Comparison of ENCODE assay signal across 24 mouse cellular contexts in the genomic region with DNA sequence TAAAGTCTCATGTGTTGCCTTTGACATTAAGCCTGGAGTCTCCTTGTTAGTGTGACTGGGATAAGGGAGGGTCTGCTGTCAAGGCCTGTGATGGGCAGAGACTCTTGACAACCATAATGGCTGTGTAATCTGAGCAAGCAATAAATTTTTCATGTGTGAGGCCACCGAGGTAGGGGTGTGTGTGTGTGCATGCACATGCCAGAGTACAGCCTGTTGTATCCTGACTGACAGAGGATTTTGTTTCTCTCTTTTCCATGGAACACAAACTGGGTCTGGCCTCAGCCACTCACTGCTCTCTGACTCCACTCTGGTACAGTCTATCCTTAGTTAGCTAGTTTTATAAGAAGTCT. TPM values are rescaled to one million over a fixed set of nuclear protein-coding genes. Genes with fewer than 3 reads are reported as not detected.
DNase-seq lines count a peak whose midpoint lies in the region; ATAC-seq and TF ChIP-seq lines count a peak whose summit lies in the region.
"Had no signal": no experiment of that assay in that cellular context is flagged by ENCODE, and none has a peak within 500 bp of the region (broad histone marks: within the 10 kb centered on the region; RNA-seq: fewer than 3 reads in every experiment).

No protein-coding gene starts in this region.

- no peak for TF ChIP-seq CTCF in kidney, postnatal 0 days (IDR thresholded peaks at IDR 0.05; ENCODE audit: low read depth)

- no peak overlapping the region for H3K4me2 ChIP-seq in embryonic facial prominence, embryonic 12.5 days (replicated peaks)
- H3K4me2 ChIP-seq in kidney, embryonic 14.5 days (replicated peaks; ENCODE audit: low read depth, low read length) = no peak overlapping the region
- no peak overlapping the region for H3K4me2 ChIP-seq in kidney, postnatal 0 days (ENCODE audit: low read length)
- no peak overlapping the region for H3K4me2 ChIP-seq in embryonic facial prominence, embryonic 14.5 days (ENCODE audit: low read depth, low read length)
- H3K4me2 ChIP-seq: forebrain, embryonic 12.5 days; forebrain, embryonic 15.5 days; hindbrain, embryonic 12.5 days; hindbrain, embryonic 15.5 days had no signal

- no peak for DNase-seq in embryonic facial prominence, embryonic 10.5 days (ENCODE audit: low spot score)
- no peak for DNase-seq in kidney, adult 11 months
- DNase-seq in kidney, postnatal 0 days (ENCODE audit: low spot score) = peak; percentile 48
- no peak for DNase-seq in kidney, postnatal 14 days
- DNase-seq in embryonic facial prominence, embryonic 14.5 days (ENCODE audit: low spot score) = no peak
- DNase-seq in left cerebral cortex, postnatal 4 days = no peak
- DNase-seq: adrenal gland, adult 8-10 months; adrenal gland, postnatal 25 days; cerebellum, adult 11-12 months; cerebellum, adult 8-10 months; cerebellum, postnatal 10 days; cerebellum, postnatal 36 days; embryo, embryonic 11 days; gastrocnemius, postnatal 25 days; heart, adult 2 months had no signal

- H3K4me1 ChIP-seq in embryonic facial prominence, embryonic 12.5 days = peaks cover 8% of the 10 kb centered on the region
- peaks cover 28% of the 10 kb centered on the region; the same call in 1 of the 2 replicates for H3K4me1 ChIP-seq in embryonic facial prominence, embryonic 10.5 days
- 0 out of 2 replicates have a peak, but pooled peaks cover 7% of the 10 kb centered on the region for H3K4me1 ChIP-seq in kidney, embryonic 14.5 days (ENCODE audit: control insufficient read depth, insufficient read depth, low read length)
- H3K4me1 ChIP-seq in kidney, postnatal 0 days (replicated peaks; ENCODE audit: insufficient read depth, low read length) = 0 out of 2 replicates have a peak, but pooled peaks cover 3% of the 10 kb centered on the region
- H3K4me1 ChIP-seq in embryonic facial prominence, embryonic 14.5 days (ENCODE audit: control insufficient read depth, insufficient read depth, low read length) = no peaks in the 10 kb centered on the region
- H3K4me1 ChIP-seq: forebrain, embryonic 15.5 days; hindbrain, embryonic 15.5 days had no signal

- H3K36me3 ChIP-seq in embryonic facial prominence, embryonic 12.5 days = peaks cover 8% of the 10 kb centered on the region; the same call in 1 of the 2 replicates
- peaks cover 28% of the 10 kb centered on the region for H3K36me3 ChIP-seq in embryonic facial prominence, embryonic 10.5 days (replicated peaks)
- H3K36me3 ChIP-seq in kidney, embryonic 14.5 days (ENCODE audit: control insufficient read depth, insufficient read depth, low read length) = peaks cover 4% of the 10 kb centered on the region
- no peaks in the 10 kb centered on the region for H3K36me3 ChIP-seq in kidney, postnatal 0 days (ENCODE audit: insufficient read depth, low read length)
- peaks cover 12% of the 10 kb centered on the region for H3K36me3 ChIP-seq in embryonic facial prominence, embryonic 14.5 days (ENCODE audit: control insufficient read depth, insufficient read depth, low read length)

- intact Hi-C loops in left cerebral cortex, postnatal 4 days (cut with DNase I) = no loop called here

- H3K9me3 ChIP-seq in embryonic facial prominence, embryonic 12.5 days = no peaks in the 10 kb centered on the region
- H3K9me3 ChIP-seq in embryonic facial prominence, embryonic 10.5 days = no peaks in the 10 kb centered on the region
- no peaks in the 10 kb centered on the region for H3K9me3 ChIP-seq in kidney, embryonic 14.5 days (ENCODE audit: control insufficient read depth, low read length)
- no peaks in the 10 kb centered on the region for H3K9me3 ChIP-seq in kidney, postnatal 0 days (replicated peaks; ENCODE audit: low read length)
- H3K9me3 ChIP-seq in embryonic facial prominence, embryonic 14.5 days (ENCODE audit: control insufficient read depth, low read length) = no peaks in the 10 kb centered on the region
- H3K9me3 ChIP-seq: forebrain, embryonic 12.5 days; forebrain, embryonic 15.5 days; heart, embryonic 10.5 days; hindbrain, embryonic 12.5 days; hindbrain, embryonic 15.5 days had no signal

- no peaks in the 10 kb centered on the region for H3K27me3 ChIP-seq in embryonic facial prominence, embryonic 12.5 days
- no peaks in the 10 kb centered on the region for H3K27me3 ChIP-seq in embryonic facial prominence, embryonic 10.5 days (replicated peaks; ENCODE audit: low read depth, poor library complexity, severe bottlenecking)
- no peaks in the 10 kb centered on the region for H3K27me3 ChIP-seq in kidney, embryonic 14.5 days (ENCODE audit: control insufficient read depth, insufficient read depth, low read length)
- no peaks in the 10 kb centered on the region for H3K27me3 ChIP-seq in kidney, postnatal 0 days (ENCODE audit: insufficient read depth, low read length)
- no peaks in the 10 kb centered on the region for H3K27me3 ChIP-seq in embryonic facial prominence, embryonic 14.5 days (replicated peaks; ENCODE audit: control insufficient read depth, insufficient read depth, low read length)
- H3K27me3 ChIP-seq: forebrain, embryonic 12.5 days; forebrain, embryonic 15.5 days; hindbrain, embryonic 12.5 days; hindbrain, embryonic 15.5 days had no signal

- no peak overlapping the region for H3K4me3 ChIP-seq in embryonic facial prominence, embryonic 12.5 days
- no peak overlapping the region for H3K4me3 ChIP-seq in embryonic facial prominence, embryonic 10.5 days
- H3K4me3 ChIP-seq in kidney, embryonic 14.5 days (ENCODE audit: low read length) = no peak overlapping the region
- no peak overlapping the region for H3K4me3 ChIP-seq in kidney, postnatal 0 days (replicated peaks; ENCODE audit: low read depth, low read length)
- no peak overlapping the region for H3K4me3 ChIP-seq in embryonic facial prominence, embryonic 14.5 days (ENCODE audit: low read depth, low read length)
- H3K4me3 ChIP-seq: erythroblast, embryonic 14.5 days; forebrain, embryonic 12.5 days; forebrain, embryonic 15.5 days; heart, adult 2 months; heart, embryonic 10.5 days; hindbrain, embryonic 12.5 days; hindbrain, embryonic 15.5 days had no signal

- H3K9ac ChIP-seq in embryonic facial prominence, embryonic 12.5 days = no peak overlapping the region
- H3K9ac ChIP-seq in kidney, embryonic 14.5 days (ENCODE audit: low read depth, low read length) = no peak overlapping the region
- H3K9ac ChIP-seq in kidney, postnatal 0 days (ENCODE audit: low read depth, low read length) = no peak overlapping the region
- H3K9ac ChIP-seq in embryonic facial prominence, embryonic 14.5 days (ENCODE audit: low read depth, low read length) = no peak overlapping the region
- H3K9ac ChIP-seq: forebrain, embryonic 12.5 days; forebrain, embryonic 15.5 days; hindbrain, embryonic 12.5 days; hindbrain, embryonic 15.5 days had no signal

- peak overlapping the region; percentile 41; the same call in 1 of the 2 replicates for H3K27ac ChIP-seq in embryonic facial prominence, embryonic 12.5 days
- no peak overlapping the region for H3K27ac ChIP-seq in embryonic facial prominence, embryonic 10.5 days (replicated peaks)
- H3K27ac ChIP-seq in kidney, embryonic 14.5 days (ENCODE audit: low read depth, low read length) = no peak overlapping the region
- H3K27ac ChIP-seq in kidney, postnatal 0 days = no peak overlapping the region
- no peak overlapping the region for H3K27ac ChIP-seq in embryonic facial prominence, embryonic 14.5 days (replicated peaks; ENCODE audit: low read depth, low read length)
- H3K27ac ChIP-seq: forebrain, embryonic 12.5 days; forebrain, embryonic 15.5 days; heart, adult 2 months; heart, embryonic 10.5 days; hindbrain, embryonic 12.5 days; hindbrain, embryonic 15.5 days had no signal

- 41% methylated on average over 1 of the region's 1 CpGs for WGBS in embryonic facial prominence, embryonic 12.5 days
- 62% methylated on average over 1 of the region's 1 CpGs for WGBS in embryonic facial prominence, embryonic 10.5 days
- 18% methylated on average over 1 of the region's 1 CpGs for WGBS in kidney, embryonic 14.5 days
- WGBS in kidney, postnatal 0 days = 10% methylated on average over 1 of the region's 1 CpGs
- WGBS in embryonic facial prominence, embryonic 14.5 days = 12% methylated on average over 1 of the region's 1 CpGs

- ATAC-seq in embryonic facial prominence, embryonic 12.5 days (ENCODE audit: insufficient number of reproducible peaks, insufficient read depth, low FRiP score, low TSS enrichment) = no peak
- peak; percentile 54; the same call in 1 of the 2 replicates for ATAC-seq in kidney, embryonic 14.5 days (ENCODE audit: low FRiP score, low TSS enrichment)
- ATAC-seq in kidney, postnatal 0 days (replicated peaks; ENCODE audit: low FRiP score, low read depth) = no peak
- peak; percentile 23; the same call in 1 of the 2 replicates for ATAC-seq in embryonic facial prominence, embryonic 14.5 days (ENCODE audit: low read depth)
- ATAC-seq: activated CD4-positive, CD25-positive, alpha-beta regulatory T cell, adult 4 months; forebrain, embryonic 15.5 days had no signal

RNA-seq across cellular contexts. Expression of a gene that starts 8.5 kb away (rescaled TPM):
- 4.1 and 4.2 TPM in 2 replicates for polyA plus RNA-seq in embryonic facial prominence, embryonic 12.5 days (2016; fragmentation: Nextera tagmentation; extraction: Ambion mirVana)
- polyA plus RNA-seq in embryonic facial prominence, embryonic 10.5 days (2016; fragmentation: Nextera tagmentation; extraction: Ambion mirVana) = 3.8 and 4.1 TPM in 2 replicates
- 1.9 and 3.0 TPM in 2 replicates for polyA plus RNA-seq in kidney, embryonic 14.5 days (2014; fragmentation: Nextera tagmentation; extraction: Ambion mirVana)
- 2.2 and 3.0 TPM in 2 replicates for polyA plus RNA-seq in kidney, postnatal 0 days (2015; fragmentation: Nextera tagmentation; extraction: Ambion mirVana)
- 3.2 and 3.8 TPM in 2 replicates for polyA plus RNA-seq in embryonic facial prominence, embryonic 14.5 days (2014; fragmentation: Nextera tagmentation; extraction: Ambion mirVana)
- 10 to 100 TPM; 11.7 to 11.9 TPM for total RNA-seq in left cerebral cortex, postnatal 4 days (2021)

RNA-seq across cellular contexts. Expression of a gene that starts 8.7 kb away (rescaled TPM):
- 16.9 and 17.5 TPM in 2 replicates for polyA plus RNA-seq in embryonic facial prominence, embryonic 12.5 days (2016; fragmentation: Nextera tagmentation; extraction: Ambion mirVana)
- polyA plus RNA-seq in embryonic facial prominence, embryonic 10.5 days (2016; fragmentation: Nextera tagmentation; extraction: Ambion mirVana) = 17.9 and 19.1 TPM in 2 replicates
- 16.3 and 18.0 TPM in 2 replicates for polyA plus RNA-seq in kidney, embryonic 14.5 days (2014; fragmentation: Nextera tagmentation; extraction: Ambion mirVana)
- 12.9 and 16.1 TPM in 2 replicates for polyA plus RNA-seq in kidney, postnatal 0 days (2015; fragmentation: Nextera tagmentation; extraction: Ambion mirVana)
- polyA plus RNA-seq in embryonic facial prominence, embryonic 14.5 days (2014; fragmentation: Nextera tagmentation; extraction: Ambion mirVana) = 16.5 and 17.8 TPM in 2 replicates
- 1 to 10 TPM; 9.0 to 9.2 TPM for total RNA-seq in left cerebral cortex, postnatal 4 days (2021)

Comparison
In these comparisons a context has a peak if more than half of its experiments do, and no peak if none do; other contexts are left out.
1. ATAC-seq: peak in kidney, embryonic 14.5 days (single experiment) and embryonic facial prominence, embryonic 14.5 days (single experiment); none in embryonic facial prominence, embryonic 12.5 days (single experiment) and kidney, postnatal 0 days (single experiment).